Mouse (Mus musculus): Measurements from ENCODE around the gene Slc9a8.
"Not testable (repeated sequence)": the region's sequence is repeated elsewhere in the genome, so short reads cannot be mapped to it uniquely, and the experiment has no call there.

Gene Slc9a8

DNA sequence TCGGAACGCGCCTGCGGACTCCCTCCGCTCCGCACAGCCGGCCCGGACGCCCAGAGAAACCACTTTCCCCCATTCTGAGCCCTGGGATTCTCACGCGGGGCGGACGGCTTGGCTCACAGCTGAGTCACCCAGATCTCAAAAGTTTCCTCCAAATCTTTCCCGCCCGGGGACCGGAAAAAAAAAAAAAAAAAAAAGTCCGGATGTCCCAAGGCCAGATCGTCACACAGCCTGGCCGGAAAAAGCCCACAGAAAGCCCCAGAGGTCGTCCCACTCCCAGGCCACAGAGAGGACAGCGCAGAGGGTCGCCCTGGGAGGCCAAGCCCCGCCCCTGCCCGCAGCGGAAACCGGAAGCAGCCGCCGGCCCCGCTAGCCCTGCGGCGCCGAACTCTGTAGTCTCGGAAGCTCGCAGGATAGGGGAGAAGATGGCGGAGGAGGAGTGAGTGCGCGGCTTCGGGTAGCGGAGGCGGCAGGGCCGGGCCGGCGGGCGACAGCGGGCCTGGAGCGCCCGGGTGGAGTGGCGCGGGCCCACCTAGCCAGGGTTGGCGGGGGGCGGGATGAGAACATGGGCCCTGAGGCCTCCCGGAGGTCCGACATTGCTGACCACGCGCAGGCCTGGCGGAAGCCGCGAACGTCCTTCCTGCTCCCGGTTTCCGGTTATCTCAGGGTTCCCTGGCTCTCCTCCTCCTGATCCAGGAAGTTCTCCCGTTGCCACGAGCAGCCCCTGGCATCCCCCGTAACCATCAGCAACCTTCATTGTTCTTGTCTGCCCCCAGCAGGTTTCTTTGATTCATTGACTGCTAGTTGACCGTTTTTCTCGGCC is at the start of gene Slc9a8:
Slc9a8 (plus strand) TSS at position 383 of the 820 bp plus-strand sequence.
- peak; percentile 84 for DNase-seq (ENCODE audit: low spot score in 2 of 2)

DNA sequence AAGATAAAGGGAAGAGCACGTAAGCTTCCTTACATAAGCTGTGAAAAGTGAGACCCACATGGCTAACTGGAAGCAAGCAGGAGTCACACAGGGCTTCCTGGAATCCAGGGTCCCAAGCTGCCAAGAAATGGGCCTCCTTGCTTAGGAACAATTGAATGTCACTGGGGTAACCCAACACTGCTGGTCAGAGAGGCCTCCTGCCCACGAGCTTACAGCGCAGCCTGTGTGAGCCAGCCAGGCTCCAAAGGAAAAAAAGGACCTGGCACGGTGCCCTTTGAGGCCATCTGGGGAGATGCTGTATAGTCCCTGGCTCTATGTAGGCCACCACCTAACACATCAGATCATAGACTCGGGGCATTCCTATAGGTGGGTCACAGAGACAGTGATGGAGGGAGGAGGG is 48.2 kb upstream of the Slc9a8 start:
- DNase-seq (ENCODE audit: low spot score in 2 of 2), result peak; percentile 23 to 27

DNA sequence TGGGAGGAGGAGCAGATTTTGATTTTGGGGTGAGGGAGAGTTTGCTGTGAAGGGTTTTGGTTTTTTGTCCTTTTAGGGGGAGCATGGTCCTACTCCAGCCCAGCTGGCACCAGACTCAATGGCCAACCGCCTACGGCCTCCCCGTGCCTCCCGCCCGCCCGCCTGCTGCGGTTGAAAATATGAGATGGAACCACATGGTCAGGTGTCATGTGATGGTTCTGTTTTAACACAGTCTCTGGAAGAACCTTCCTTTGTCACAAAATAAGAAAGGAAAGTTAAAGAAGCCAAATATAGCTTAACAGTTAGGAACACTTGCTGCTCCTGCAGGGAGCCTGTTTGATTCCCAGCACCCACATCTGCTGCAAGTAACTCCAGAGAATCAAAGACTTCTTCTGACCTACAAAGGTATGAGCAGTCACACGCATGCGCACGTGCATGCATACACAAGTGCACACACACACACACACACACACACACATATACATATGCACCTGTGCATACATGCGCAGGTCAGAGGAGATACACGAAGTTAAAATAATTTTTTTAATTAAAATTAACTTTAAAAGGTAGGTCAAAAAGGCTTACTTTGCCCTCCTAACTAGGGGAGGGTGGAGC is 47.2 kb upstream of the Slc9a8 start:
- no peak for DNase-seq (ENCODE audit: low spot score in 2 of 2)

DNA sequence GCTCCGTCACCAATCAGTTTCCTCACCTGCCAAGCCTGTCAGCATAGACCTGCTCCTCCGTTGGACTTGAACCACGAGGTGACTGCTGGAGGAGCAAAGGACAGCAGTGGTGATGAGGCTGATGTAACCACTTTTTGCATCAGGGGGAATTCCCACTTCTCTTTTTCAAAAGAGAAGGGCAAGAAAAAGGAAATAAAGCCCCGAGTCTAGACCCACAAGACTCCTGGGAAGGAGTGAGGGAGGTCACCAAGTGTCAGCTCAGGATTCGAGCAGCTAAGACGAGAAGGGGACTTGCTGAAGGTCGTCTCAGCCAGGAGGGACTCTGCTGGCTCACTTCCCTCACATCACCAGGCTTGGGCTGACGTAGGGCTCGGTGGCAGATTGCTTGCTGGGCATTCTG is 46.4 kb upstream of the Slc9a8 start:
- DNase-seq (ENCODE audit: low spot score in 2 of 2), result no peak

DNA sequence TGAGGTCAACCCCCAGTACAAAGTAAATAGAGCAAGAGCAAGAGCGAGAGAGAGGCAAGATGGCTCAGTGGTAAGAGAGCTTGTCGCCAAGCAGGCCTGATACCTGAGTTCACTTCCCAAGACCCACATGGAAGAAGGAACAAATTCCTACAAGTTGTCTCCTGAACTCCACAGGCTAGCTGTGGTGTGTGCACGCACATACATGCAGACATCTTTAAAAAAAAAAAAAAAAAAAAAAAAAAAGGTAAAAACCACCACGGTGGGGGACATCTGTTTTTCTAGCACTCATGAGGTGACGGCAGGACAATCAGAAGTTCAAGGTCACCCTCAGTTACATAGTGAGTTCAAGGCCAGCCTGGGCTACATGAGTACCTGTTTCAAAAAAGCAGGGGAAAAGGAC is 45.8 kb upstream of the Slc9a8 start:
- no peak for DNase-seq (ENCODE audit: low spot score in 2 of 2)

DNA sequence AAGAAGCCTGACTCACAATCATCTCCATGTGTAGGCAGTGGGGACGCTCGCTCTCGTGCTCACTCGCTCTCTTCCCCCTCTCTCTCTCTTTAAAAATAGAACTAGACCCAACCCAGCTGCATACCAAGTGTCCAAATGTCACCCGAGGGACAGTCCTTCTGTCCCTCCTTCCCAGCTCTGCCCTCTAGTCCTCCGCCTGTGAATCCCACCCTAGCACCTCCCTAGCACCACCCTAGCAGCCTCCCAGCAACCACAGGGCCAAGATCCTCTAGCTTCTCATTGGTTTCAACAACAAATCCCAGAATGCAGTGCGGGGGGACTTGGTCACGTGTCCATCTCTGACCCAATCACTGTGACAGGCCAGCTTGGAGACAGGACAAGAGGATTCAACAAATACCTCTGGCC is 45.4 kb upstream of the Slc9a8 start:
- DNase-seq (ENCODE audit: low spot score in 2 of 2), result peak in 1 of 2 experiments; percentile 8

DNA sequence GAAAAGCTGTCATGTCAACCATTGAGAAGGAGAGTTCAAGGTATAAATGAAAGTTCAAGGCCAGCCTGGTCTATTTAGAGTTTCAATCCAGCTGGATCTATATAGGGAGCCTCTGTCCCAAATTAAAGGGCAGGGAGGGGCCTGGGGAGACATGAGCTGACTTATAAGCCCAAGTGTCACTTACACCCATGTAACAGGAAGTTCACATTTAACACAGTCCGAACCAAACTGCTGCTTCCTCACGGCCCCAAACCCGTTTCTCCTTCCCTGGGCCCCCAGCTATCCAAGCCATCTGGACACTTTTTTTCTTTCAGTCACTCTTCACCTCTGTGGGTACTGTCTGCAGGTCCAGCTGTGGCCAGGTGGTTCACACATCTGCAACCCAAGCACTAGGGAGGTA is 43.8 kb upstream of the Slc9a8 start:
- no peak for DNase-seq (ENCODE audit: low spot score in 2 of 2)

DNA sequence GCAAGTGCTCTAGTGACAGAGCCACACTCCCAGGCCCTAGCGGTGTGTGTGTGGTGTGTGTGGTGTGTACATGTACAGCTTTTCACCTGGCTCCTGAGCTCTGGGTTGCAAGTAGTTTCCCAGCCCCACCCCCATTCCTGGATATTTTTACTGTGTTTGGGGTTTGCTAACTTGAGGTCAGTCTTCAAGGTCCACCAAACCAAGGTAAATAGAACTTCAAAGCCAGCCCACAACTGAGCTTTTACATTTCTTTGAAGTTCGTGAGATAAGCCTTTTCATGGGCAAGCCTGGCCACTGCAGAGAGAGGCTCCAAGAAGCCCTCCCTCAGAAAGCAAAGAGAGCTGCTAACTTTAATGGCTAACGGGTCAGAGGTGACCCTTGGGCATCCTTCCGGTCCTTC is 42.5 kb upstream of the Slc9a8 start:
- DNase-seq (ENCODE audit: low spot score in 2 of 2), result no peak

DNA sequence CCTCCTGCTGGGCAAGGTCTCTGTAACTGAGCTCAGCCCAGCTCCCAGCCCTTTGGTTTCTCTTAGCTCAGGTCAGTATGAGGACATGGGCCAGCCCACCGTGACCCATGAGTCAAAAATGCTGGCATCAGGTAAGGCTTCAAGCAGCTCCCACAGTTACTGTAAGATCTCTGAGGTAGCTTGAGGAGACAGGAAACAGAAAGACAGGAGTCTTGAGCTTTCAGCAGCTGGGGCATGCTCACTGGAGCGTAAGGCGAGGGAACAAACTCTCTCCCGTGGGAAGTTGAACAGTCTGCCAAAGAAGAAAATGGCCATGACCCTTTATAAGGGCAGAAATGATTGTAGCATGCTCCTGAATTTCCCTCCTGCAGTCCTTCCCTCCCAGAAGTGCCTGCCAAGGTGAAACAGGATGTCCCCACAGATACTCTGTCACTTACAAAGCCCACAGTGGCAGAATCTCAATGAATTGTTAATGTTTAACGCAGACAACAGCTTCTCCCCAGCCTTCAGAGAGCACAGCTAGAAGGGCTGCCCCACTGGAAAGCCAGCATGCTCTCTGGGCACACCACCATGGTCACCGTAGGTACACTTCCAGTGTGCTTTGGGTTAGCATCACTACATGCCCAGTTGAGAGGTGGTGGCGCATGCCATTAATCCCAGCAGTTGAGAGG is 40.8 kb upstream of the Slc9a8 start:
- no peak for DNase-seq (ENCODE audit: low spot score in 2 of 2)

DNA sequence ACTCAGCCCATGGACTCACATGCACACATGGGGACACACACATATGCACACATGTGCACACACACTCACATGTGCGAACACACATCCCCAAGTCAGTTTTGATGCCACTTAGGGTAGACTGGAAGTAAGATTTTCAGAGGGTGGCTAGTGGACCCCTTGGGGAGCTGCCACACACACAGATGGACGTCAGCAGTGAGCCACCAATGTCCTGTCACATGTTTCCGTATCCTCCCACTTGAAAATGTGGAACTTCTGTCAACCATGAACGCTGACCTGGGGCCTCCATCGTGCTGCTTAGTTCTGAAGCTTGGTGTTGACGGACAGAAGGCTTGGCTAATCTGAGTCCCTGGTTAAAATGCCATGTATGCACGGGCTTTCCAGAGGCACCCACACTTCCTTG is 39.9 kb upstream of the Slc9a8 start:
- DNase-seq (ENCODE audit: low spot score in 2 of 2), result no peak

DNA sequence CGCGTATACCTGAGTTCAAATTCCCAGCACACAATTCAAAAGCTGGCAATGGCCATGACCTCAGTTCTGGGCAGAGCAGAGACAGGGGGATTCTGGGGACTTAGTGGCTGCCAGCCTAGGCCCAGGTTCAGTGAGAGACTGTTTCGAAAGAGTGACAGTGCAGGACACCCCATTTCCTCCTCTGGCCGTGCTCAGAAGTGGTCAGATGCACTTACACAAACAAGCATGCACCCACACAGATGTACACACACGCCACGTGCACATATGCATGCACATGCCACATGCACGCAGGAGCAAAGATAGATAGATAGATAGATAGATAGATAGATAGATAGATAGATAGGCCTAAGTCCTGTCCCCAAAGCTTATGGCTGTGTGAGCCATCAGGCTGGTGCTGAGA is 39.1 kb upstream of the Slc9a8 start:
- DNase-seq (ENCODE audit: low spot score in 2 of 2), result no peak

DNA sequence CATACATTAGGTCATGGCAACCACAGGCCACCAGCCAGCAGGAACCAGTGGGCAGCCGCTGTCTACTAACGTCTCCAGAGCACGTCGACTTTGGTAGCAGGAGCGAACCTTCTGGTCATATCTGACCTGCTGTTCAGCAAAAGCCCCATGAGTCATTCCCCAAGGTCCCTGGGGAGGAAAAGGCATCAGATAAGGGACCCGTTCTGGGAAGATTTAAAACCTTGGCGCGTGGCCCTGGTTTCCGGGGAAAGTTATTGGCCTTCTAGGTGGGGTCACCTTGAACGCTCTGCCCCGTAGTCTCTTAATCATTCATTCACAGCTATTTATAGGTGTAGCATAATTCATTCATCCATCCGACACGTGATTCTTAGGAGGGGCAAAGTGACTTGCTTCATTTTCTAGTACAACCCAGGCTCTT is 37.8 kb upstream of the Slc9a8 start:
- no peak for DNase-seq (ENCODE audit: low spot score in 2 of 2)

DNA sequence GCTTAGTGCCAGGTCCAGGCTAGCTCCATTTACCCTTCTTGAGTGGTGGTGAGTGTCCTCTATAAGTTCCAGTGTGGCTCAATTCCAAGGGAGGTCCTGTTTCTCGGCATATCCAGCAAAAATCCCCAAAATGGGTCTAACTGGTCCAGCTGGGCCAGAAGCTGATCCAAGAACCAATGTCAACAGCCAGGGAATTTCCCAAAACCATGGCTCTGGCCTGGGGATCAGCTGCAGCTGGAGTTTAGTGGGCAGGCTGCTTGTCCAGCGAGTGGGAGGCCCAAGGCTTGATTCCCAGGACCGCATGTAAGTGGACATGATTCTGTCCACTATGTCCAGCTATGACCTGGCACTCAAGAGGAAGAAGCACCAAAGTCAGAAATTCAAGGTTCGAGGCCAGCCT is 35.1 kb upstream of the Slc9a8 start:
- no peak for DNase-seq (ENCODE audit: low spot score in 2 of 2)

DNA sequence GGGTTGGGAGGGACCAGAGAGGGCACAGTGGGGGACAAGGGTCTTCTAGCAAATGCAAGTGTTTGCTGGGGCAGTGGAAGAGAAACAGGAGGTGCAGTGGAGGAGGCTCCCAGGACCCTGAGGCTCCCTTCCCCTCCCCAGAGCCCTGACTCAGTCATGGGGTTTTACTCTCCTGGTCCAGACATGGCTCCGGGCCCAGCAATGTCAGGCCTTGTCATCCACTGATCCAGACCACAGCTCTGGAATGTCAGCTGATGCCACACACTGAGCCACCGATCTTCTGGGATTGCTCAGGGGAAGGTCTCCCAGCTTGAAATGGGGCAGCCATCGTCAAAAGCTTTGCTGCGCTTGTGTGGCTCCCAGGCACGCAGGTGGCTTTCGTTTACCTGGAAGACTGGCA is 34.5 kb upstream of the Slc9a8 start:
- no peak for DNase-seq (ENCODE audit: low spot score in 2 of 2)

DNA sequence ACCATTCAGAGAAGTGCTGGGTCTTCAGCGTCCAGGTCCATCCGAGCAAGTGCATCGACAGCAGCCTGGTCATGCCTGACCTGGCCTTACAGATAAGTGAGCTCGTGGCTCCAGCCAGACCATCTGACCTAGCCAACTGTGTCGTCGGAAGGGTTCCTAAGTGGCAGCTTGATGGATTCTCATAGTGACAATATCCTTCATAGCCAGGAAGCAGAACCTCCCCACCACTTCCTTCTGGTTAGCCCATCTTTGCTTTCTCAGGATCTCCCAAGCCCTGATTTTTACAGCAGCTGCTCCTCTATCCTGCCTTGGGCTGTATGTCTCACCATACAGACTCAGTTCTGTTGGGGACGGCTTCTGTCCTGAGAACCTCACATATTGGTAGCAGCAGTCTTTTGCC is 27.1 kb upstream of the Slc9a8 start:
- DNase-seq (ENCODE audit: low spot score in 2 of 2), result no peak

DNA sequence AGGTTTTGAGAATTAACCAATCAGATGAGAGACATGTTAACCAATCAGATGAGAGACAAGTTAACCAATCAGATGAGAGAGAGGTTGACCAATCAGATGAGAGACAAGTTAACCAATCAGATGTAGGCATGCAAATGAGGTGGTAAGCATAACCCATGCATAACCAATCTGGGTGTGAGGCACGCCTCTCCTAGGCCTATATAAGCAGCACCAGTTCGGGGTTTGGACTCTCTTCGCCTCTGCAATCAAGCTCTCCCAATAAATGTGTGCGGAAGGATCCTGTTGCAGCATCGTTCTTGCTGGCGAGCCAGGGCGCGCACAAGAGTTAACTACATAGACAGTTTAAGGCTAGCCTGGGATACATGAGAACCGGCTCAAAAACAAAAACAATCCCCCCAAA is 25.1 kb upstream of the Slc9a8 start:
- not testable (repeated sequence) for DNase-seq (ENCODE audit: low spot score in 2 of 2)

DNA sequence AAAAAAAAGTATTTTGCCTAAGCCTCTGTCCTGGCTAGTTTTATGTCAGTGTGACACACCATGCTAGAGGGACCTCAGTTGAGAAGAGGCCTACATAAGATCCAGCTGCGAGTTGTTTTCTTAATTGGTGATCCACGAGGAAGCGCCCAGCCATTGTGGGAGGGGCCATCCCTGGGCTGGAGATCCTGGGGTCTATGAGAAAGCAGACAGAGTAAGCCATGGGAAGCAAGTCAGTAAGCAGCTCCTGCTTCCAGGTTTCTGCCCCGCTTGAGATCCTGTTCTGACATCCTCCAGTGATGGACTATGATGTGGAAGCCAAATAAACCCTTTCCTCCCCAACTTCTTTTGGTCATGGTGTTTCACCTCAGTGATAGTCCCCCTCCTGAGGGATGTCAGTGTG is 22.5 kb upstream of the Slc9a8 start:
- DNase-seq (ENCODE audit: low spot score in 2 of 2), result no peak

DNA sequence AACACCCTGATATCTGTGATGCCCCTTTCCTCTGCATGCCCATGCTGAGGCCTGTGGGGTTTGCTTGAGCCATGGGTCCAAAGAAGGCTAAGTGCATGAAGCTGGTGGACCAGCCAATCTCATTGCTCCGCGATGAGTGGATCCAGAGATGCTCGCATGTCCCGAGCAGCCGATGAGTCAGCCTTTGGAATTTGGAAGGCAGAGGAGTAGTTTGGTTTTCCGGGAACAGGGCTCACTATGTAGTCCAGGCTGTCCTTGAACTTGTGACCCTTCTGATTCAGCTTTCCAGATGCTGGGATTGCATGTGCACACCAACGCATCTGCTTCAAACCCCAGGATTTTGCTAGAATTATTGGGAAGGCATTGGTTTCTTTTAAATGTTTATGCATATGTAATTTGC is 21.9 kb upstream of the Slc9a8 start:
- DNase-seq (ENCODE audit: low spot score in 2 of 2), result no peak

DNA sequence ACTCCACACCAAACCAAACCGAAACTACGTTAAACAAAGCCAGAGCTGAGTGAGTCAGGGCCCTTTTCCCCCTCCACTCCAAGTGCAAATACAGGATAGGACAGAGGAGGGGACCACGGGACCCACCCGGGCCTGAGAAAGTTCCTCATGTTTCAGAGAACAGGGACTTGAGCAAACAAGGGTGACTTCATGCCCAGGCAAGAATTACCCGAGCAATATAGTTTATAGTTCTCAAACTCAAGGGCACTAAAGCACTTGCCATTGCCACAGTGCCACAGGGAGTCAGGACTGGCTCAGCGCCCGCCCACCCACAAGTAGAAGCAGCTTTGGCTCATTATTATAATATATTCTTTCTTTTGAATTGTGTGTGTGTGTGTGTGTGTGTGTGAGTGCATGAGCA is 18.4 kb upstream of the Slc9a8 start:
- no peak for DNase-seq (ENCODE audit: low spot score in 2 of 2)

DNA sequence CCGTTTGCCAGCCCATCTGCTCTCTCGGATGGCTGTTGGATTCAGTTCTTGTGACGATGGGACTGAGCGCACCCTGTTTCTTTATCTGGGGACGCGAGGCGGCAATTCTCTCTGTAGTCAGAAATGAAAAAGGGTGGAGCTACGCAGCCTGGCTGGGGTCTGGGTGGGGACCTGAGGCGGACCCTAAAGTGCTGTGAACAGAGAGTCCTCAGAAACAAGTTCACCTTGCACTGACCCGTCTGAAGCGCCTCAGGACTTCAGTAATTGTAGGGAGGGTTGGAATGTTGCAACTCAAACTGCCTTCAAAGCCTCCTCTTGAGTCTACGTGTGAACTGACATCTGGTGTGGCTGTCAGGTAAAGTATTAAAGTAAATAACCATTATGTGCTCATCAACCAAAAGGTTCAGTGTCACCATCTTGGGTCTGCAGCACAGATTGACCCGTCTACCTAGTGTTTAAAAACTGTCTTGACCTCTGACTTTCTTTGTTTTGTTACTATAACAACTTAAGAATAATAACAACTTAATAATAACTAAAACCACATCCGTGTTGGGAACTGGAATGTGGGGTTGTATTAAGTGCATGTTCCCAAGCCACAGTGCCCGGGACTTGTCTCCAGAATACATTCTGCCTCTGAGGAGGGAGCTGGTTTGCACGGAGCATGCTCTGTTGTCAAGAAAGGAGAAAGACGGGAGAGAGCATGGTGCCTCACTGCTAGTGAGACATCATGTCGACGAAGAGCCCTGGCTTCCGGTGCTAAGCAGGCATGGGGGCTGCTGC is 16.2 kb upstream of the Slc9a8 start:
- no peak for DNase-seq (ENCODE audit: low spot score in 2 of 2)

DNA sequence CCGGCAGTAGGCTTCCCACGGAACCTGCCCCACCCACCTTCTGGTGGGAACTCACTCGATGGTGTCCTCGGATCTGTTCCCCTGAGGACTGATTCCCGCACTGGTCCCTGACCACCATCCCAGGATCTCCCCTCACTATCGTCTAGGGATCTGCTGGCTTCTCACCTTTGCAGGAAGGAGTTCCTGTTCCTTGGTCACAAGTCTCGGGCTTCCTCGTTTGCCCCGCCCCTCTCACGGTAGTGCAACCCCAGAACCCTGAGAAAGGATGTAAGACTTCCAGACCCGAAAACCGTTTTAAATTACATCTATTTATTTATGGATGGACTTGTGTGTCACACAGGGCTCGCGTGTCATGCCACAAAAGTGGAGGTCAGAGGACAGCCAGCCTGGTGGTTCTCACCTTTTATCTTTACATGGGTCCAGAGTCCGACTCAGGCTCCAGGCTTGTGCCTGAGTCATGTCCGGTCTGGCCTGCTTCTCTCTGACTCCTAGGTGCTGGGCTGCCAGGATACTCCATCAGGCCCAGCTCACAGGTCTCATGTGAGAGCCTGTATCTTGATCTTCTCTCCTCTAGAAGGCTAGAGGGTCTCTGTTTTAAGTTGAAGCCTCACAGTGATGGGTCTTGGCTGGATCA is 14.1 kb upstream of the Slc9a8 start:
- DNase-seq (ENCODE audit: low spot score in 2 of 2), result no peak

DNA sequence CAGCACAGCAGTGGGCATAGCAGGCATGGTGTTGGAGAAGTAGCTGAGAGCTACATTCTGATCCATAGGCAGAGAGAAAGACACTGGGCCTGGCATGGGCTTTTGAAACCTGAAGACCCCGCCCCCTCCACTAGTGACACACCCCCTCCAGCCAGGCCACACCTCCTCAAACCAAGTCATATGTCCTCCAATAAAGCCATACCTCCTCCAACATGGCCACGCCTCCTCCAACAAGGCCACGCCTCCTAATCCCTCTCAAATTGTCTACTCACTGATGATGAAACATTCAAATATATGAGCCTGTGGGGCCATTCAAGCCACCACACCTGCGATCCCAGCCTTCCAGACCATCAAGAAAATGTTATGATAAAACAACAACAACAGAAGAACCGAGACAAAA is 7.1 kb upstream of the Slc9a8 start:
- no peak for DNase-seq (ENCODE audit: low spot score in 2 of 2)

Data from frontal cortex, postnatal 25 days (tissue).